Mouse (Mus musculus) heart, adult 18-20 months (tissue): ENCODE measurements around the gene Samd4. TPM values are rescaled to one million over a fixed set of nuclear protein-coding genes. Genes with fewer than 3 reads are reported as not detected.

Source experiments
- DNase-seq, 2 experiments: peaks; one replicate each; pipeline ENCODE4 v3.0.0; 2021 to 2022; ENCODE audit warnings: mixed read lengths in 1 of 2
- total RNA-seq, 2 experiments: library from RNA; stranded (reverse); gene quantifications; 2 replicates each; pipeline ENCODE4 v1.2.3; 2021

The Samd4 gene
- total RNA-seq, 2 experiments from 2014 or later: 51.2 to 56.1 TPM

DNA sequence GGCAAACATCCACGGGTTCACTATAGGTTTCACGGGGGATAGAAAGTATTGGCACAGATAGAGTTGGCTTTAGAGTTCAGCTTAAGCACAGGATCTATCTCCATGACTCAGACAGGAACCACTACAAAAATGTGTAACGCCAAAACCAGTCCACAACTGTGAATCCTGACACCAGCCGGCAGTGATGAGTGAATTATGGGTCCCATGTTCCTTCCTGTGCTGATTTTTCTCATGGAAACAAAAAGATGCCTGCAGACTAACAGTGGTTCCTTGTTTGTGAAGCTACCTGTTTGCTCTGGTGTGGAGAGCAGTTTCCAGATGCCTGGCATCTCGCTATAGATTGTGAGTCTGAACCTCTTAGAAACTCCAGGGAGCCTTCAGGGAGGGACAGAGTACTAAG is 184.2 kb downstream of the Samd4 start:
- no peak for DNase-seq

- DNase-seq: peak; percentile 31 to 49
Observed at GRCm38 (mm10) chr14:47074045-47074666, 191.5 kb downstream of the Samd4 start.

DNA sequence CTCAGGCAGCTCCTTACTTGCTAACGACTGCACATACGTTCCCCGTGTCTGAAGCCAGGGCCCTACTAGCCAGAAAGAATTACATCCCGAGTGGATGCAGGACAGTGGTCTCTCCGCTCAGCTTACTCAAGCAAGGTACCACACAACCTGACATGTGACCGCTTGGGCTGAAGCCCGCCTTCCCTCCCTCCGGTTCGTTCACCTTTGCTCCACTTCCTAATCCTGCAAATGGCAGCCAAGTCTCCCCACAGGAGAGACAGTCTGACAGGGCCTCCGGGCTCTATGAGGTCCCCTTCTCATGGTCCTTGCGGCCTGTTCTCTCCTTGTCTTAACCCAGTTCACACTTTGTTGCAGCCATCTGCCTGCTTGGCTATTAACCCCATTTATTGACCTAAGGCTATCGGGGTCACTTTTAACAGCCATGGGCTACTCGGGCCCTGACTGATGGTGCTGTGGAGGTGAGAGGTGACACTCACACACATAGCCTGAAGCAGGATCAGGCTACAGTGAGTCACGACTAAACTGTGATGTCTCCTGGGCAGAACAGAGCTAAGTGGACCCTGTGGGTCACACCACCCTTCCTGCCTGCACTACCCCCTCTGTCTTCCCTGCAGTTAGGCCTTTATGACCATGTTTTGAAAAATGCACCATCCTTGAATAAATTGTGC is 192.5 kb downstream of the Samd4 start:
- DNase-seq: peak; percentile 60 to 61

GRCm38 (mm10) chr14:47075856-47076255 is 193.2 kb downstream of the Samd4 start:
- DNase-seq: no peak

- DNase-seq: peak in 1 of 2 experiments; percentile 25
Observed at GRCm38 (mm10) chr14:47076956-47077575, 194.4 kb downstream of the Samd4 start.

DNA sequence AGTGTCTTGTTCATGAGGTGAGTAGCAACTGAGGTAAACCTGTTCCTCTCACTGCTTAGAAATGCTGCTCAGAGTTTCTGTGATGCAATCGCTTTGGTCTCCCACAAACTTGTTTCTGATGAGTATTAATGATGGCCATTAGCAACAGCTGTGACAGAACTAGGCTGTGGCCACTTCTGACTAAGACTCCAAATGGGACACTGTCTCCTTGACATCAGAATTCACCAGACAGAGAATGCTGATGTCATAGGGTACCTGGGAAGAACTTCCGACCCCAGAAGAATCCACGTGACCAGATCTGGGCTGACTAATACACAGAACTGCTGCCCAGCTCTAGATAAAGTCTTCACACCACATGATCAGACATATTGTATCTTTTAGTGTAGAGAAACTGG is 194.9 kb downstream of the Samd4 start:
- DNase-seq: no peak

DNA sequence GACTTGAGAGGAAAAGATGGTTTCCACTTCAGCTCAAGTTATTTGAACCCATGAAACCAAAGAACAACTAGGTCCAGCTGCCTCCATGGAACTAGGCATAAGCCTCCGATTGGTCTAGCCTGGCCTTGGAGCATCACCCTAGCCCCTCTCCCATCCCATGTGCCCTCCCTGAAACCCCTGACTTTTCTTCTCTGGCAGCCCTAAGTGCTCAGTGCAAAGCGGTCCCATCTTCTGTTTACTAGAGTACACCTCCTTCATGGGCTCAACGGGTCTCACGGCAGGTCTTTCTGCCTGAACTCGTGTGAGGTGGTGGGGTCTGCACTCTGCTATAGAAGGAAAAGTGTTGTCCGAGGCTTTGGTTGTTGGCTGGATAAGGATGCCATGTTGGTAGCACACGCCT is 197.3 kb downstream of the Samd4 start:
- no peak for DNase-seq

DNA sequence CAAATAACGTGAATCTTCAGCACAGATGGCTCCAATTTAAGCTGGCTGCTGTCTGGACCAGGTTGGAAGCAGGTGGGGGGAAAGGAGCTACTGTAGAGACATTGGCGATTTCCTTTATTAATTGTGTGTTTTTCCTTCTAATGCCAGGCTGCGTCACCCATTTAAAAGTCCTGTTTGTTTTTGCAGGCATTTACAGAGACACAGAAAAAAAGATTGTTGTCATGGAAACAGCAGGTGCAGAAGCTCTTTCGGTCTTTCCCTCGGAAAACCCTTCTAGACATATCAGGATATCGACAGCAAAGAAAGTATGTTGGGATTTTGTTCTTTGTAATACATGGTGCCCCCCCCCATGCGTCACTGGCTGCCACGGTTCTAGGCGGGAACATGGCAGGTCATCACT is 200.7 kb downstream of the Samd4 start:
- DNase-seq: no peak

DNA sequence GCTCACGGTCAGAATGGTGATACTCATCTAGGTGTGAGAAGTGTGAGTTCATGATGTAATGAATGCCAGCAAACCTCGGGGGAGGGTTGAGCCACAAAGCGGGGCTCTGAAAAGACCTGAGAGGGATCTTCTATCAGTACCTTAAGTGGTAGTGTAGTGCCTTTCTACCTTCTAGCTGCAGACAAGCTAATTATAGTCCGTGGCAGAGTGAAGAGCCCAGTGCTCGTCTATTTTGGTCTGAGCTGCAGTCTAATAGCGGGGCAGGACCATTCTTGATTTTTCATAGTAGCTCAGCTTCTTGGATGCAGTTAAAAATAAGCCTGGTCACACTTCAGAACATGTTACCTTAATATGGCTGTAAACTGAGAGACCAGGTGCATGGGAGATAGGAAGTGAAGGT is 201.2 kb downstream of the Samd4 start:
- peak; percentile 44 to 61 for DNase-seq

DNA sequence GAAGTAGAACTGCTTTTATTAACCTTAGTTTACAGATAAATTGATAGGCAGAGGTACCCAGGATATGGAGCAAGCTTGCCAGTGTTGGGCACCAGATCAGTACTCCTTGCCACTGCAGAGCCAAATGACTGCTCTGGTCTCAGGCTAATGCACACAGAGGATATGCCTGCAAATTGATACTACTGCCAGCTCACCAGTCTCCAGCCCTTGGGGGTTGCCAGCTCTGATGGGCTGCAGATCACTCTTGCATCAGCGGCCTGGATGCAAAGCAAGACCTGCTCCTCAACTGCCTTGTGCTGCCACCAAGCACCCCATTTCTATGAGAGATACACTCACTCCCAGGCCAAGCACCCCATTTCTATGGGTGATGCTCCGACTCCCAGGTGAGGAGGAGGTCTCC is 202.0 kb downstream of the Samd4 start:
- DNase-seq: no peak

DNA sequence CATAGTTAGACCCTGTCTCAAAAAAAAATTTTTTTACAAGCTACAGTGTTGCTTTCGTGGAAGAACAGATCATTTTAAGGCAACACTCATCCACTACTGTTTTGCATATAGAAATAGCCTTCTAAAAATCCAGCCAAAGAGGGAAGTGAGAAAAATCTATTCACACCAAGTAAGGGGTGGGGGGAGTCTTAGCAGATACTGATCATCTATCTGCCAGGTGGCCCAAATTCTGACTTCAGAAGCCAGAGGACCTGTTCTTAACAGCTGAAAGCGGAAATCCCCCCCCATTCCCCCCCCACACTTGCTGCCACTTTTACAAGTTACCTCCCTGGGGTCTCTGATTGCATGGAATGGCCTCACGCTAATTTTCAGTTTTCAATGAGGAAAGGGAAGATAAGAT is 203.5 kb downstream of the Samd4 start:
- DNase-seq: no peak

- peak; percentile 77 to 84 for DNase-seq
Observed at GRCm38 (mm10) chr14:47086743-47087142, 204.1 kb downstream of the Samd4 start.

GRCm38 (mm10) chr14:47087182-47087581 is 204.5 kb downstream of the Samd4 start:
- DNase-seq: peak; percentile 79 to 93

GRCm38 (mm10) chr14:47087669-47088250 is 205.1 kb downstream of the Samd4 start:
- no peak for DNase-seq

- peak; percentile 25 to 53 for DNase-seq
Observed at GRCm38 (mm10) chr14:47088339-47088738, 205.7 kb downstream of the Samd4 start.

- DNase-seq: peak in 1 of 2 experiments; percentile 73
Observed at GRCm38 (mm10) chr14:47089153-47089552, 206.5 kb downstream of the Samd4 start.

DNA sequence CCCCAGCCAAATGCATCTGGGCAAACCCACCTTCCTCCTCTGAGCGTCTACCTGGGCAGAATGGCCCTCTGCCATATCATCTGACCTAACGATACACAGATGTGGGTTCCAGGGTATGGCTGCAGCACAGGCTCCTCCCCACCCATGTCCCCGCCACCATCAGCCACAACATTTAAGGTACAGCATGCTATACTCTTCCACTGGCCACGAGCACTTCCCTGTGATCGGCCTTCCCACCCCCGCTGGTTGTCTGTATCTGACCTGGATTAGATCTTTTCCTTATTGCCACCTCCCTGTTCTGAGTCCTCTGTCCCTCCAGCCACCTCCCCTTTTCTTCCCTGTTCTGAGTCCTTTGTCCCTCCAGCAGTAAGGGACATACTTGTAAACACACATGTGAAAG is 209.3 kb downstream of the Samd4 start:
- no peak for DNase-seq

- DNase-seq: no peak
Observed at GRCm38 (mm10) chr14:47093355-47093792, 210.7 kb downstream of the Samd4 start.

DNA sequence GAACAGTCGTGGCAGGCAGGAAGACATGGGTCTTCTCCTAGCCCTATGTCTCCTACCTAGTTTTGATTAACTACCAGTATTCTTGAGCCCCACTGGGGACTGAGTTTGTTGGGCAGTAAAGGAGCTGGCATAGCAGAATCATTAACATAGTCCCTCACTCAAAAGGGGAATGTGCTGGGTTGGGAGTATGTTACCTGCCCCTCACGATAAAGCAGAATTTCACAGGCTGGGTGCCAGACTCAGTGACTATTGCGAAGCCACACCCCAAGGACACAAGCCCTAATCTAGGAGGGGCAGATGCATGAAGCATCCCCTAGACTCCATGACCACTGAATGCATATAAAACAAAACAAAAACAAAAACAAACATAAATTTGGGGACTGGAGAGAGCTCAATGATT is 212.4 kb downstream of the Samd4 start:
- DNase-seq: no peak

DNA sequence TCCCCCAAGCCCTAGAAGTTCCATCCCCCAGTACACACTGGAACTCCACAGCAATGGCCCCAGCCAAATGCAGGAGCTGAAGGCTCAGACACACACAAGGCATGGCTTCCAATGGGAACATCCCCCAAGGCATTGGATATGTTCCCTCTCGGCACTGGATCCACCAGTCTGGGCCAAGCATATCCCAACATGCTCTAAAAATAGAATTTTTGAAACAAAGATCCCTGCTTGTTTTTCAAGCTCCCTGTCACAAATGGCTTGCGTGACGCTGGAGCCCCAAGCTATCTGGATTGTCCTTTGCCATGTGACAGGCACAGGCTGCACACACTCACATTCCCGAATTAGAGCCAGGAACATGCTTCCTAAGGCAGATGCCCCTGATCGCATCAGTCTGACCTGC is 213.7 kb downstream of the Samd4 start:
- peak; percentile 72 to 74 for DNase-seq

- DNase-seq: no peak
Observed at GRCm38 (mm10) chr14:47104246-47105173, 221.9 kb downstream of the Samd4 start.

DNA sequence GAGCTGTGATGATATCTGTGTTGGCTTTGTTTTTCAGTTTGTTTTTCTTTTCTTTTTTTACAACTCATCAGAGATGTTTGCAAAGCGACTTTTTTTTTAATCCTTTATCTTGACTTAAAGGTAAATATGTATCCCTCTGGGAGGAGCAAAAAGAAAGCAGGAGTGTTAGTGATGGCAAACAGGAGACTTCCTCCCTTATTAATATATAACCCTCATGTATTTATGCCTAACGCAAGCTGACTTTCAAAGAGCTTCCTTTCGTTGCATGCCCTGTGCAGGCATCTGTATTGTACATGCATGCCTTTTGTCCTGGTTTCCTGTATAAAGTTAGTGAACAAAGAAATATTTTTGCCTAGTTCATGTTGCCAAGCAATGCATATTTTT is 222.5 kb downstream of the Samd4 start:
- no peak for DNase-seq
